Mouse (Mus musculus) testis, adult 2 months (tissue): ENCODE data around the gene Nupr1.

ENCODE experiments used
- CTCF ChIP-seq: fragments of 200-500 bp; IDR thresholded peaks from 2 replicates; pipeline ENCODE4 v1.5.1; 2012; ENCODE audit warnings: low read depth, mild to moderate bottlenecking, inconsistent platforms, low read length, moderate library complexity; ENCODE audit not compliant: control insufficient read depth, insufficient read depth, insufficient replicate concordance
- POLR2A ChIP-seq: fragments of 200-500 bp; IDR thresholded peaks from 2 replicates; pipeline ENCODE4 v1.6.1; 2012; ENCODE audit warnings: low read depth, mild to moderate bottlenecking, inconsistent platforms, low read length, moderate library complexity; ENCODE audit not compliant: control insufficient read depth

DNA sequence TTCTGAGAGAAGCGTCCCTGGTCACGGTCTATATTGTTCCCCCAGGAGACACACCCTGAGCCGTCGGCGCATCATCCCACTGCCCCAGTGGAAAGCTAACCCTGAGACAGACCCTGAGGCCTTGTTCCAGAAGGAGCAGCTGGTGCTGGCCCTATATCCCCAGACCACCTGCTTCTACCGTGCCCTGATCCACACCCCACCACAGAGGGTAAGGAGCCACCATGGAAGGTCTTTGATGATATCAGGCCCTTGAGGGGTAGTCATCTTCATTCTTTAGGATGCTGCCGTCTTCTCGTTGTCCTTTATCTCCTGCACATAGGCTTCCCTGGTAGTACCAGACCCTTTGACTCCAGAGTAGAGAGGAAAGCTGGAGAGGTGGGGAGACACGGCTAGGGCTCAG, 41.5 kb upstream of the Nupr1 start:
- no peak for TF ChIP-seq CTCF
- TF ChIP-seq POLR2A: no peak
